Mouse (Mus musculus) CH12.LX (cell line): ENCODE results near the gene Adrb1. TPM values are rescaled to one million over a fixed set of nuclear protein-coding genes. Genes with fewer than 3 reads are reported as not detected.

Experiments
- DNase-seq: peaks from one replicate; pipeline ENCODE4 v3.0.0-alpha.2; 2013; ENCODE audit errors: extremely low read depth
- H3K27ac ChIP-seq: 2 replicates; pipeline ENCODE4 v1.5.1; 2012; ENCODE audit warnings: low read depth, mild to moderate bottlenecking, control low read depth, moderate library complexity; ENCODE audit not compliant: insufficient read depth
- H3K27me3 ChIP-seq: replicated peaks from 2 replicates; pipeline ENCODE3; 2012; ENCODE audit warnings: inconsistent platforms
- H3K36me3 ChIP-seq, 2 experiments: replicated peaks in 1 of 2; 2 replicates each; pipeline versions ENCODE3 to v1.6.1; 2012; ENCODE audit warnings: inconsistent platforms in 1 of 2, low read length in 1 of 2, mild to moderate bottlenecking in 1 of 2, mixed read lengths in 1 of 2, moderate library complexity in 1 of 2; ENCODE audit not compliant: control insufficient read depth in 1 of 2, insufficient read depth in 1 of 2
- H3K4me1 ChIP-seq, 2 experiments: 2 replicates each; pipeline ENCODE4 v1.6.1; 2012; ENCODE audit warnings: inconsistent platforms in 1 of 2, moderate library complexity in 1 of 2; ENCODE audit not compliant: insufficient read depth in 2 of 2, control insufficient read depth in 1 of 2
- H3K4me2 ChIP-seq: 2 replicates; pipeline ENCODE4 v1.6.1; 2012; ENCODE audit warnings: low read depth, mild to moderate bottlenecking, control low read depth; ENCODE audit not compliant: poor library complexity, insufficient read depth, severe bottlenecking
- H3K4me3 ChIP-seq, 3 experiments: fragments of 150-350 bp in 1 of 3; sonication (generic) in 1 of 3; replicated peaks in 1 of 3; 2 replicates each; pipeline versions ENCODE3 to v1.5.1; 2011 to 2012; ENCODE audit warnings: low read depth in 2 of 3, low read length in 2 of 3, mild to moderate bottlenecking in 2 of 3, moderate library complexity in 2 of 3, control low read depth in 1 of 3, improper control_type of control experiment in 1 of 3, inconsistent platforms in 1 of 3, mixed read lengths in 1 of 3; ENCODE audit not compliant: poor library complexity in 1 of 3
- H3K79me2 ChIP-seq: replicated peaks from 2 replicates; pipeline ENCODE4 v1.6.1; 2012; ENCODE audit warnings: mild to moderate bottlenecking, moderate library complexity; ENCODE audit not compliant: control insufficient read depth, poor library complexity, insufficient read depth, severe bottlenecking; ENCODE audit errors: extremely low read depth
- H3K9ac ChIP-seq: 2 replicates; pipeline ENCODE4 v1.6.1; 2012; ENCODE audit warnings: low read depth, mild to moderate bottlenecking, control low read depth, moderate library complexity; ENCODE audit not compliant: insufficient read depth
- H3K9me3 ChIP-seq: replicated peaks from 2 replicates; pipeline ENCODE3; 2012; ENCODE audit warnings: low read length, inconsistent platforms, mixed read lengths
- BHLHE40 ChIP-seq: IDR thresholded peaks from 2 replicates; pipeline ENCODE4 v1.6.1; 2011; ENCODE audit warnings: mild to moderate bottlenecking, low read depth, low read length, improper control_type of control experiment
- CHD1 ChIP-seq: IDR thresholded peaks from 2 replicates; pipeline ENCODE4 v1.6.1; 2012; ENCODE audit warnings: low read depth, low read length, improper control_type of control experiment, inconsistent platforms
- CTCF ChIP-seq, 2 experiments: IDR thresholded peaks in 1 of 2; conservative IDR thresholded peaks in 1 of 2; 2 replicates each; pipeline ENCODE4 v1.5.1; 2011 to 2012; ENCODE audit warnings: low read depth in 2 of 2, low read length in 2 of 2, improper control_type of control experiment in 1 of 2, inconsistent platforms in 1 of 2, mild to moderate bottlenecking in 1 of 2, moderate library complexity in 1 of 2
- ELF1 ChIP-seq: IDR thresholded peaks from 2 replicates; pipeline ENCODE4 v1.6.1; 2014; ENCODE audit warnings: low read depth, mild to moderate bottlenecking, inconsistent platforms, low read length, improper control_type of control experiment
- ETS1 ChIP-seq: conservative IDR thresholded peaks from 2 replicates; pipeline ENCODE4 v1.6.1; 2012; ENCODE audit warnings: low read depth, mild to moderate bottlenecking, inconsistent platforms, low read length, improper control_type of control experiment, moderate library complexity
- HCFC1 ChIP-seq: IDR thresholded peaks from 2 replicates; pipeline ENCODE4 v1.6.1; 2012; ENCODE audit warnings: low read depth, mild to moderate bottlenecking, inconsistent platforms, low read length, improper control_type of control experiment
- KAT2A ChIP-seq: IDR thresholded peaks from 2 replicates; pipeline ENCODE4 v1.6.1; 2012; ENCODE audit warnings: low read length, improper control_type of control experiment, inconsistent platforms; ENCODE audit not compliant: insufficient replicate concordance
- MAZ ChIP-seq: IDR thresholded peaks from 2 replicates; pipeline ENCODE4 v1.6.1; 2012; ENCODE audit warnings: low read depth, mild to moderate bottlenecking, inconsistent platforms, low read length, improper control_type of control experiment, moderate library complexity
- RAD21 ChIP-seq: IDR thresholded peaks from 2 replicates; pipeline ENCODE4 v1.6.1; 2011; ENCODE audit warnings: low read depth, mild to moderate bottlenecking, low read length, improper control_type of control experiment, moderate library complexity
- RCOR1 ChIP-seq: conservative IDR thresholded peaks from 2 replicates; pipeline ENCODE4 v1.6.1; 2012; ENCODE audit warnings: low read depth, mild to moderate bottlenecking, inconsistent platforms, low read length, improper control_type of control experiment
- SMC3 ChIP-seq: IDR thresholded peaks from 2 replicates; pipeline ENCODE4 v1.6.1; 2011; ENCODE audit warnings: low read depth, low read length, improper control_type of control experiment
- ZC3H11A ChIP-seq: IDR thresholded peaks from 2 replicates; pipeline ENCODE4 v1.6.1; 2012; ENCODE audit warnings: low read depth, mild to moderate bottlenecking, inconsistent platforms, low read length, improper control_type of control experiment
- ZMIZ1 ChIP-seq: IDR thresholded peaks from 2 replicates; pipeline ENCODE4 v1.6.1; 2012; ENCODE audit warnings: low read depth, mild to moderate bottlenecking, inconsistent platforms, low read length, improper control_type of control experiment
- dilution Hi-C: fragments of 300-500 bp; cut with MboI; formaldehyde crosslinking; loops from 2 replicates; pipeline ENCODE4 v1.14.3; 2020; ENCODE audit warnings: low sequenced_read_pairs; ENCODE audit not compliant: extremely low pct_unique_long_range_greater_than_20kb, extremely low pct_ligation_motif_present
- in situ Hi-C: fragments of 300-500 bp; cut with MboI; formaldehyde crosslinking; loops from 3 replicates; pipeline ENCODE4 v1.14.3; 2019; ENCODE audit warnings: low sequenced_read_pairs, low pct_ligation_motif_present, low pct_unique_long_range_greater_than_20kb, mixed read lengths
- polyA plus RNA-seq: library from polyadenylated mRNA; unstranded; fragments of >175 nt; gene quantifications from 2 replicates; pipeline ENCODE4 v1.2.1, GENCODE M21; 2012; ENCODE audit warnings: low read depth; ENCODE audit not compliant: insufficient read length
- total RNA-seq, 2 experiments: library from RNA; depleted of rRNA; stranded (reverse); fragments of 300-350 nt in 1 of 2; fragments of >200 nt in 1 of 2; gene quantifications; 2 replicates each; pipeline ENCODE4 v1.2.3; 2012 to 2014

The Adrb1 gene
- total and polyA plus RNA-seq, 3 experiments, result not detected

GRCm38 (mm10) chr19:56727170-56727877 lies 5.3 kb downstream of the Adrb1 start:
- dilution Hi-C loops, result no loop called here
- Histone ChIP-seq H3K4me2 (no peak overlapping the region), H3K9me3 (peaks cover 14% of the 10 kb centered on the region), H3K4me1 (peaks cover 2 to 35% of the 10 kb centered on the region in 2 experiments; a peak in 3 of 4 replicates), H3K9ac (no peak overlapping the region), H3K4me3 (no peak overlapping the region), H3K27me3 (peaks cover 3% of the 10 kb centered on the region), H3K36me3 (no peaks in the 10 kb centered on the region), H3K27ac (no peak overlapping the region), H3K79me2 (no peaks in the 10 kb centered on the region)
- TF ChIP-seq SMC3 (no peak), KAT2A (no peak), HCFC1 (no peak), MAZ (no peak), CHD1 (no peak), ZC3H11A (no peak), RCOR1 (no peak), ELF1 (no peak), ZMIZ1 (no peak), RAD21 (no peak)
- no peak for DNase-seq
- in situ Hi-C loops, result no loop called here

- dilution Hi-C loops (no loop called here), in situ Hi-C loops (no loop called here)
- peaks cover 3% of the 10 kb centered on the region for H3K27me3 ChIP-seq
- peaks cover 6 to 40% of the 10 kb centered on the region in 2 experiments for H3K4me1 ChIP-seq
- no peak overlapping the region for H3K27ac ChIP-seq
- peak; percentile 74 for DNase-seq
- H3K4me3 ChIP-seq, result no peak overlapping the region
- H3K9me3 ChIP-seq, result no peaks in the 10 kb centered on the region
- no peaks in the 10 kb centered on the region for H3K36me3 ChIP-seq
- no peak overlapping the region for H3K9ac ChIP-seq
- H3K79me2 ChIP-seq, result no peaks in the 10 kb centered on the region
- TF ChIP-seq BHLHE40 (peak; percentile 11; the same call in 1 of the 2 replicates), CTCF (conservative IDR thresholded peaks at IDR 0.05 in 1 of 2, IDR thresholded peaks at IDR 0.05 in 1 of 2; ENCODE audit: low read depth in 2 of 2, low read length in 2 of 2) (peak in 1 of 2 experiments; percentile 37; a peak in 2 of 4 replicates), ETS1 (peak; percentile 20; the same call in 1 of the 2 replicates), KAT2A (no peak)
- no peak overlapping the region for H3K4me2 ChIP-seq
Measured at GRCm38 (mm10) chr19:56734033-56734572, 12.1 kb downstream of the Adrb1 start.
